Mouse (Mus musculus) liver, postnatal 0 days (tissue): Measurements from ENCODE around the gene Tamm41. TPM values are rescaled to one million over a fixed set of nuclear protein-coding genes. Genes with fewer than 3 reads are reported as not detected.

Experiments used
- ATAC-seq: fragments of 200-750 bp; cut with Nextera tagmentation; 2 replicates; pipeline ENCODE4 v1.8.0; 2017; ENCODE audit warnings: mild to moderate bottlenecking, moderate library complexity
- DNase-seq: peaks from one replicate; pipeline ENCODE4 v3.0.0-alpha.2; 2016
- H3K27ac ChIP-seq: fragments of 300-500 bp; sonication (generic); 2 replicates; pipeline ENCODE4 v1.5.1; 2014; ENCODE audit warnings: antibody characterized with exemption, moderate library complexity, mild to moderate bottlenecking, low read depth
- H3K27me3 ChIP-seq: fragments of 300-500 bp; sonication (generic); 2 replicates; pipeline ENCODE4 v1.6.1; 2014; ENCODE audit warnings: low read length, control low read depth, mixed read lengths; ENCODE audit not compliant: insufficient read depth
- H3K36me3 ChIP-seq: fragments of 300-500 bp; sonication (generic); replicated peaks from 2 replicates; pipeline ENCODE4 v1.6.1; 2014; ENCODE audit warnings: mild to moderate bottlenecking, control low read depth, low read length, moderate library complexity, mixed read lengths; ENCODE audit not compliant: insufficient read depth
- H3K4me1 ChIP-seq: fragments of 300-500 bp; sonication (generic); 2 replicates; pipeline ENCODE4 v1.6.1; 2014; ENCODE audit warnings: antibody characterized with exemption, mild to moderate bottlenecking, control low read depth; ENCODE audit not compliant: insufficient read depth
- H3K4me2 ChIP-seq: fragments of 300-500 bp; sonication (generic); 2 replicates; pipeline ENCODE4 v1.6.1; 2014; ENCODE audit warnings: low read depth, mild to moderate bottlenecking, low read length, moderate library complexity, mixed read lengths
- H3K4me3 ChIP-seq: fragments of 300-500 bp; sonication (generic); 2 replicates; pipeline ENCODE4 v1.5.1; 2014; ENCODE audit warnings: low read depth, low read length
- H3K9ac ChIP-seq: fragments of 300-500 bp; sonication (generic); replicated peaks from 2 replicates; pipeline ENCODE4 v1.6.1; 2014; ENCODE audit warnings: mild to moderate bottlenecking, moderate library complexity
- H3K9me3 ChIP-seq: fragments of 300-500 bp; sonication (generic); 2 replicates; pipeline ENCODE4 v1.6.1; 2016; ENCODE audit warnings: mild to moderate bottlenecking, control low read depth, low read length, mixed read lengths
- CTCF ChIP-seq: sonication (generic); IDR thresholded peaks from 2 replicates; pipeline ENCODE4 v1.5.1; 2016; ENCODE audit warnings: antibody characterized with exemption, low read depth
- EP300 ChIP-seq: IDR thresholded peaks from 2 replicates; pipeline ENCODE4 v1.6.1; 2016; ENCODE audit warnings: antibody characterized with exemption, low read depth, mild to moderate bottlenecking
- WGBS: fragments of 180-500 bp; shearing (Covaris S2); extraction: QIAGEN DNeasy Blood & Tissue Kit; methylation state at CpG from one replicate; pipeline ENCODE4 v1.1.7; 2014; ENCODE audit not compliant: insufficient replicate concordance; 5-methylcytosine and 5-hydroxymethylcytosine counted together
- polyA plus RNA-seq: library from polyadenylated mRNA; unstranded; fragments of >200 nt; fragmentation: Nextera tagmentation; extraction: Ambion mirVana; gene quantifications from 2 replicates; pipeline ENCODE4 v1.2.1, GENCODE M21; 2015

The Tamm41 gene
- polyA plus RNA-seq, 1 experiment from 2014 or later = 18.4 TPM

DNA sequence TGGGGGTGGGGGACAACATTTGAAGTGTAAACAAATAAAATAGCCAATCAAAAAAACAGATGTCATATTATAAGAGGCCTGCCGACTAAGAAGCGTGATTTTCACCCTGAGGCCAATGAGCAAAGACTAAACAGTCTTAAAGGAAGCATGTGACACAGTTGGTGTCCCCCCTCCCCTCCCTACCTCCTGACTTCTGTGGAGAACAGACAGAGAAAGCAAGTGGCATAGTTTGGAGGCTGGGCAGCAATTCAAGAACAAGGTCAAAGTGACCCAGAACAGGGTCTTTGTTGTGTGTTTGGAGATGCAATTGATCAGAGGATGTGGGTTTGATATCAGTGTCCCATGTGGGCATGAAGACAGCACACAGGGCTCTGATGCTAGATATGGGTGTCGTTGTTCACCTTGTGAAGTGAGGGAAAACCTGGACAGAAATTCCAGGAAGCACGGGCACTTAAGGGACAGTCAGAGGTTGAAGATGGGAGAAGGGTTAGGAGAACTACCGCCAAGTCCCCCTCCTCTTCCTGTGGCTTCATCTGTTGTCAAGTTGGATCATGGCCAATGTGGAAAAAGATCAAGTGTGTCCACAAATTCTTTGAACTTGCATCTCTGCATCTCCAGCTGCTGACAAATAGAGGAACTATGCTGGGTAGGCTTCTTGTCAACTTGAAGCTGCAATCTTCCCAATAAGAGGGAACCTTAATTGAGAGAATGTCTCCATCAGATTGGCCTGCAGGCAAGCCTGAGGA, 25.1 kb upstream of the Tamm41 start:
- H3K4me1 ChIP-seq = no peaks in the 10 kb centered on the region
- no peak overlapping the region for H3K4me2 ChIP-seq
- no peak overlapping the region for H3K27ac ChIP-seq
- 66% methylated on average over 5 of the region's 5 CpGs for WGBS
- no peaks in the 10 kb centered on the region for H3K9me3 ChIP-seq
- DNase-seq (no peak), ATAC-seq (no peak)
- no peaks in the 10 kb centered on the region for H3K36me3 ChIP-seq
- H3K4me3 ChIP-seq = no peak overlapping the region
- TF ChIP-seq CTCF (no peak), EP300 (no peak)
- H3K9ac ChIP-seq = no peak overlapping the region
- no peaks in the 10 kb centered on the region for H3K27me3 ChIP-seq

DNA sequence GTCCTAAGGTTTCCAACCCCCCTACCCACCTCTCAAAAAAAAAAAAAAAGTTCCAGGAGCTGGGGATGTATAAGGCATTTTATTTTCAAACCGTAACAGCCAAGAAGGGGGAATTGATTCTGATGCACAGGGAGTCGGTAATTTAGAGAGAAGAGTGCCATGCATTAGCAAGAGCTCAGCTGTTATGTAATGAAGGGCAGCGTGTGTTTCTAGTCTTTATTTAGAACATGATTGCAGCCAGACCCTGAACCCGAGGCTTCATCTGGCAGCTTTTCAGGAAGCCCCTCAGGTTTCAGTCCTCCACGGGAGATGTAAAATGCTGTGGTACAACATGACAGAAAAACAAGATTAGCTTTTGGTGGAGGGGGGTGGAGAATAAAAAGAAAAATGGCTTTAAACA, 21.6 kb upstream of the Tamm41 start:
- H3K36me3 ChIP-seq = no peaks in the 10 kb centered on the region
- no peak overlapping the region for H3K4me3 ChIP-seq
- H3K9ac ChIP-seq = no peak overlapping the region
- no peaks in the 10 kb centered on the region for H3K9me3 ChIP-seq
- DNase-seq = no peak
- no peak overlapping the region for H3K4me2 ChIP-seq
- H3K27me3 ChIP-seq = no peaks in the 10 kb centered on the region
- no peak for ATAC-seq
- H3K27ac ChIP-seq = no peak overlapping the region
- WGBS = 43% methylated on average over 5 of the region's 5 CpGs
- no peak for TF ChIP-seq EP300
- no peak for TF ChIP-seq CTCF
- H3K4me1 ChIP-seq = no peaks in the 10 kb centered on the region

DNA sequence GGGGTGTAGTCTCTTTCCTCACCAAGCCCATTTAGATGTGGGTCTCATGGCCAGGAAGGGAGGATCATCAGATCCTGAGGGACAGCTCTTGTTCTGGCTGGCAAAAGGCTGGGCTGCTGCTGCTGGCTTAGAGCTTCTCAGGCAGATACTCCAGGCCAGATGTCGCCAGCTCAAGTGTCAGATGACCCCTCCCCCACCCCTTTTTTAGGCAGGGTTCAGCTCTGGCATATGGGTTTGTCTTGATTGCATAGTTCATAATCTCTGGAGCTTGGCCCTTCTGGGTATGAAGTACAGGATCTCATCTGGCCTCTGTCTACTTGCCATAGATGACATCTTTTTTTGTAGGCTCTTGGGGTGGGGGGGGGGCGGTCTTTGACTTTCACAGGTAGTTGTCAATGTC, 19.0 kb upstream of the Tamm41 start:
- no peak for ATAC-seq
- no peak overlapping the region for H3K4me2 ChIP-seq
- no peaks in the 10 kb centered on the region for H3K36me3 ChIP-seq
- no peak for DNase-seq
- no peaks in the 10 kb centered on the region for H3K9me3 ChIP-seq
- TF ChIP-seq EP300 (no peak), CTCF (no peak)
- H3K27me3 ChIP-seq = no peaks in the 10 kb centered on the region
- no peak overlapping the region for H3K4me3 ChIP-seq
- no peak overlapping the region for H3K9ac ChIP-seq
- no peaks in the 10 kb centered on the region for H3K4me1 ChIP-seq
- no peak overlapping the region for H3K27ac ChIP-seq
- 30% methylated on average over 2 of the region's 2 CpGs for WGBS

DNA sequence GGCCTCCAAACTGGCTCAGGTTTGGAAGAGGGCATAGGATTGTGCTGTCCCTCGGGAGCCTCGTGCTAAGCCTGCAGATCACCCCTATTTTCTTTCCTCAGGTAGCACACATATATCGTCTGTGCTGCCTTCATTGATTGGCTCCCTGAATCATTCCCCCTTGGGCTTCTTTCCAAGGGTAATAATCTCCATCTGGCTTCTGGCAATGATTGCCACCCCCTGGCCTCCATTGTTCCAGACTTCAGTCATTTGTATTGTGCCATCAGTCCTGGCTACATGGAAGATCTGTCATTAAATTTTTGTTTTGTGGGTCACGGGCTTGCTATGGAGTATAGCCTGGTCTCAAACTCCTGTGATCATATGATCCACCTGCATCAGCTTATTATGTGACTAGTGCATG, 17.8 kb upstream of the Tamm41 start:
- Histone ChIP-seq H3K4me1 (no peaks in the 10 kb centered on the region), H3K36me3 (no peaks in the 10 kb centered on the region), H3K27ac (no peak overlapping the region), H3K9me3 (no peaks in the 10 kb centered on the region), H3K27me3 (no peaks in the 10 kb centered on the region), H3K4me2 (no peak overlapping the region), H3K9ac (no peak overlapping the region), H3K4me3 (no peak overlapping the region)
- WGBS = 69% methylated on average over 4 of the region's 4 CpGs
- DNase-seq (no peak), ATAC-seq (no peak)
- no peak for TF ChIP-seq EP300
- no peak for TF ChIP-seq CTCF

DNA sequence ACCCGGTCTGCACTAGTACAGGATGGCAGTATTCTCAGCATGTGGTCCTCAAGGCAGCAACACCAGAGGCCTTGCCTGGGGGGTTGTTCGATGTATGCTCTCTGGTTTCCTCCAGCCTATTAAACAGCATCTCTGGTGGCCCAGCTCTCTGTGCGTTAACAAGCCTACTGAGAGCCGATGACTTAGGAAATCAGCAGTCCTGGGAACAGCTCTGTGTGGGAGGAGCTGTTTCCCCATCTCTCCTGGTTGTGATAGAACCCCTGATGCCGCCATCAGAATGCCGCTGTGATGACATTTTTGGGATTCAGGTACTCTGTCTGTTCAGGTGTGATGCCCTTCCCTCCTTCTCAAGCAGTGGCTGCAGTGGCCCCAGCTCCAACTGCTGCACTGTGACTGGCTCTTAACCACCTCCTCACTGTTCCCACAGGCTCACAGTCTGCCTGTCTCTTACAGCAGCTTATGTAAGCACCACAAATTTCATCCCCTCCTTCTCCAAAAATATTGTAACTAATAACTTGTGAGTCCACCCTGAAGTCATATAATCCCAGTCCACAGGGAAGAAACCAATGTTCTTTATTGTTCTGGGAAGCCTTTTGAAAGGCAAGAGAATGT, 14.0 kb upstream of the Tamm41 start:
- no peak overlapping the region for H3K4me3 ChIP-seq
- H3K27me3 ChIP-seq = no peaks in the 10 kb centered on the region
- DNase-seq (no peak), ATAC-seq (no peak)
- H3K4me2 ChIP-seq = no peak overlapping the region
- no peaks in the 10 kb centered on the region for H3K9me3 ChIP-seq
- H3K27ac ChIP-seq = no peak overlapping the region
- TF ChIP-seq CTCF = no peak
- no peak overlapping the region for H3K9ac ChIP-seq
- WGBS = 64% methylated on average over 6 of the region's 6 CpGs
- H3K36me3 ChIP-seq = no peaks in the 10 kb centered on the region
- H3K4me1 ChIP-seq = no peaks in the 10 kb centered on the region

DNA sequence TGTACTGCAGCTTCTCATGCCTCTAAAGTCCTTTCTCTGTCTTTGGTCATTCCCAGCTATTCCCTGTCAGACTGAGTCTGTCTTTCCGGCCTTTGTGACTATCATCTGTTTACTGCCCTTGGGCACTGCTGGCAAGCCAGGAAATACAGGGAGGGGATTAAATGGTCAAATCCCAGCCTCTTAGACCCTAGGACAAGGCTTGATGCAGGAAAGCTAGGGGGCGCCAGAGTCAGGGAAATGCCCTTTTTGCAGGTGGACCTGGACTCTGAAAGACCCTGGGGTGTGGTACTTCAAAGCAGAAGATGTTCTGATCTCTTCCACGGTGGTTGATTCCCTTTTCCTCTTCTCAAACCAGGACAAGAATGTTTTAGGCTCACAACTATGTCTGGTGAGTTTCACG, 11.3 kb upstream of the Tamm41 start:
- no peaks in the 10 kb centered on the region for H3K36me3 ChIP-seq
- no peak overlapping the region for H3K4me2 ChIP-seq
- DNase-seq (no peak), ATAC-seq (no peak)
- no peak overlapping the region for H3K27ac ChIP-seq
- 18% methylated on average over 4 of the region's 4 CpGs for WGBS
- no peaks in the 10 kb centered on the region for H3K9me3 ChIP-seq
- no peak overlapping the region for H3K9ac ChIP-seq
- H3K27me3 ChIP-seq = no peaks in the 10 kb centered on the region
- TF ChIP-seq CTCF (peak; percentile 42), EP300 (no peak)
- H3K4me1 ChIP-seq = no peaks in the 10 kb centered on the region
- H3K4me3 ChIP-seq = no peak overlapping the region
